Mouse (Mus musculus) thymus, postnatal 14 days (tissue): ENCODE measurements around the gene Rapgef1.
"Not testable (repeated sequence)": the region's sequence is repeated elsewhere in the genome, so short reads cannot be mapped to it uniquely, and the experiment has no call there.

Source experiments
- DNase-seq: peaks from one replicate; pipeline ENCODE4 v3.0.0; 2021

Gene Rapgef1

GRCm38 (mm10) chr2:29706726-29707620 is 87.5 kb downstream of the Rapgef1 start:
- no peak for DNase-seq

- DNase-seq: peak; percentile 65
Measured at GRCm38 (mm10) chr2:29707731-29708130, 88.2 kb downstream of the Rapgef1 start.

- DNase-seq: not testable (repeated sequence)
Measured at GRCm38 (mm10) chr2:29708209-29708608, 88.7 kb downstream of the Rapgef1 start.

GRCm38 (mm10) chr2:29711038-29711437 is 91.5 kb downstream of the Rapgef1 start:
- no peak for DNase-seq

- DNase-seq: no peak
Measured at GRCm38 (mm10) chr2:29711877-29712276, 92.4 kb downstream of the Rapgef1 start.

GRCm38 (mm10) chr2:29713501-29713900 is 94.0 kb downstream of the Rapgef1 start:
- DNase-seq: no peak

- DNase-seq: no peak
Measured at GRCm38 (mm10) chr2:29714127-29714526, 94.6 kb downstream of the Rapgef1 start.

- DNase-seq: no peak
Measured at GRCm38 (mm10) chr2:29716143-29716542, 96.6 kb downstream of the Rapgef1 start.

- no peak for DNase-seq
Measured at GRCm38 (mm10) chr2:29716691-29717090, 97.2 kb downstream of the Rapgef1 start.

- peak; percentile 54 for DNase-seq
Measured at GRCm38 (mm10) chr2:29718581-29718980, 99.1 kb downstream of the Rapgef1 start.

- no peak for DNase-seq
Measured at GRCm38 (mm10) chr2:29723132-29723531, 103.6 kb downstream of the Rapgef1 start.

- peak; percentile 55 for DNase-seq
Measured at GRCm38 (mm10) chr2:29724664-29725365, 105.3 kb downstream of the Rapgef1 start.

GRCm38 (mm10) chr2:29729500-29729899 is 110.0 kb downstream of the Rapgef1 start:
- DNase-seq: no peak

- DNase-seq: peak; percentile 68
Measured at GRCm38 (mm10) chr2:29731545-29731944, 112.0 kb downstream of the Rapgef1 start.

GRCm38 (mm10) chr2:29732559-29732958 is 113.0 kb downstream of the Rapgef1 start:
- no peak for DNase-seq

- no peak for DNase-seq
Measured at GRCm38 (mm10) chr2:29733348-29733747, 113.8 kb downstream of the Rapgef1 start.

GRCm38 (mm10) chr2:29735708-29736107 is 116.2 kb downstream of the Rapgef1 start:
- DNase-seq: no peak

GRCm38 (mm10) chr2:29737209-29737925 is 117.8 kb downstream of the Rapgef1 start:
- DNase-seq: no peak

- no peak for DNase-seq
Measured at GRCm38 (mm10) chr2:29738799-29739198, 119.3 kb downstream of the Rapgef1 start.

- DNase-seq: no peak
Measured at GRCm38 (mm10) chr2:29739368-29739767, 119.8 kb downstream of the Rapgef1 start.

- no peak for DNase-seq
Measured at GRCm38 (mm10) chr2:29741207-29741606, 121.7 kb downstream of the Rapgef1 start.

GRCm38 (mm10) chr2:29744256-29744655 is 124.7 kb downstream of the Rapgef1 start:
- DNase-seq: no peak

GRCm38 (mm10) chr2:29747188-29747782 is 127.8 kb downstream of the Rapgef1 start:
- no peak for DNase-seq
